Mouse (Mus musculus) heart, embryonic 16.5 days (tissue): ENCODE results near the gene Ccdc60. TPM values are rescaled to one million over a fixed set of nuclear protein-coding genes. Genes with fewer than 3 reads are reported as not detected.
A peak's percentile ranks its signal among the peaks of the same experiment; 100 is the strongest.

Experiments
- ATAC-seq: fragments of 200-750 bp; cut with Nextera tagmentation; replicated peaks from 2 replicates; pipeline ENCODE4 v1.8.0; 2017; ENCODE audit warnings: moderate number of reproducible peaks; ENCODE audit not compliant: insufficient read depth, low FRiP score; ENCODE audit errors: extremely low read depth
- H3K27ac ChIP-seq: fragments of 300-500 bp; sonication (generic); 2 replicates; pipeline ENCODE4 v1.5.1; 2014; ENCODE audit warnings: mild to moderate bottlenecking, low read length, control low read depth, moderate library complexity
- H3K27me3 ChIP-seq: fragments of 300-500 bp; sonication (generic); 2 replicates; pipeline ENCODE4 v1.6.1; 2014; ENCODE audit warnings: low read length, mixed read lengths; ENCODE audit not compliant: control insufficient read depth, insufficient read depth
- H3K36me3 ChIP-seq: fragments of 300-500 bp; sonication (generic); 2 replicates; pipeline ENCODE4 v1.6.1; 2014; ENCODE audit not compliant: control insufficient read depth, insufficient read depth
- H3K4me1 ChIP-seq: fragments of 300-500 bp; sonication (generic); 2 replicates; pipeline ENCODE4 v1.6.1; 2014; ENCODE audit warnings: low read length, mixed read lengths; ENCODE audit not compliant: control insufficient read depth, insufficient read depth
- H3K4me2 ChIP-seq: fragments of 300-500 bp; sonication (generic); 2 replicates; pipeline ENCODE4 v1.6.1; 2014; ENCODE audit warnings: low read depth, mild to moderate bottlenecking, control low read depth, low read length
- H3K4me3 ChIP-seq: fragments of 300-500 bp; sonication (generic); 2 replicates; pipeline ENCODE4 v1.5.1; 2014; ENCODE audit warnings: mild to moderate bottlenecking, control low read depth, low read length
- H3K9ac ChIP-seq: fragments of 300-500 bp; sonication (generic); 2 replicates; pipeline ENCODE4 v1.6.1; 2014; ENCODE audit warnings: low read length, control low read depth
- H3K9me3 ChIP-seq: fragments of 300-500 bp; sonication (generic); replicated peaks from 2 replicates; pipeline ENCODE4 v1.6.1; 2016; ENCODE audit warnings: low read length; ENCODE audit not compliant: control insufficient read depth
- WGBS: fragments of 180-500 bp; shearing (Covaris S2); extraction: QIAGEN DNeasy Blood & Tissue Kit; methylation state at CpG from one replicate; pipeline ENCODE4 v1.1.7; 2014; 5-methylcytosine and 5-hydroxymethylcytosine counted together
- polyA plus RNA-seq: library from polyadenylated mRNA; unstranded; fragments of >200 nt; fragmentation: Nextera tagmentation; extraction: Ambion mirVana; gene quantifications from 2 replicates; pipeline ENCODE4 v1.2.1, GENCODE M21; 2015

Ccdc60 gene
- polyA plus RNA-seq, 1 experiment from 2014 or later, result 0.35 TPM

DNA sequence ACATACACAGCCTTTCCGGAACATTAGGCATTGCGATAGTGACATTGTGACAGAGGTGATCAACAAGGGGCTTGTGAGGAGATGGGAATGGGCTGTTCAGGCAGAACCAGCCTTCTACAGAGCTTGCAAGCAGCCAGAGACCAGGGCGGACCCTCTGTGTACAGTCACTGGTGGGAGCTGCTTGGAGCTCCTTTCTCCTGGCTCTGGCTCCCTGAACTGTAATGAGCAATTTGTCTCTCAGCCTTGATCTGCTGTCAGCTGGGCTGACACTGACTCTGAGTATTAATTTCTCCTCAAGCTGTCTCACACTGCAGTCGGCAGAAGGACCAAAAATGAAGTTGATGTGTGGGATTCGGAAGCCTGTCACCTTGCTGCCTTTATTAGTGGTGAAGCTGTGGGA is 28.4 kb downstream of the Ccdc60 start:
- no peaks in the 10 kb centered on the region for H3K27me3 ChIP-seq
- H3K9ac ChIP-seq, result no peak overlapping the region
- WGBS, result 83% methylated on average over 5 of the region's 5 CpGs
- no peaks in the 10 kb centered on the region for H3K4me1 ChIP-seq
- no peak overlapping the region for H3K4me3 ChIP-seq
- peaks cover 3% of the 10 kb centered on the region; the same call in 1 of the 2 replicates for H3K9me3 ChIP-seq
- H3K36me3 ChIP-seq, result no peaks in the 10 kb centered on the region
- no peak overlapping the region for H3K4me2 ChIP-seq
- no peak for ATAC-seq
- no peak overlapping the region for H3K27ac ChIP-seq

DNA sequence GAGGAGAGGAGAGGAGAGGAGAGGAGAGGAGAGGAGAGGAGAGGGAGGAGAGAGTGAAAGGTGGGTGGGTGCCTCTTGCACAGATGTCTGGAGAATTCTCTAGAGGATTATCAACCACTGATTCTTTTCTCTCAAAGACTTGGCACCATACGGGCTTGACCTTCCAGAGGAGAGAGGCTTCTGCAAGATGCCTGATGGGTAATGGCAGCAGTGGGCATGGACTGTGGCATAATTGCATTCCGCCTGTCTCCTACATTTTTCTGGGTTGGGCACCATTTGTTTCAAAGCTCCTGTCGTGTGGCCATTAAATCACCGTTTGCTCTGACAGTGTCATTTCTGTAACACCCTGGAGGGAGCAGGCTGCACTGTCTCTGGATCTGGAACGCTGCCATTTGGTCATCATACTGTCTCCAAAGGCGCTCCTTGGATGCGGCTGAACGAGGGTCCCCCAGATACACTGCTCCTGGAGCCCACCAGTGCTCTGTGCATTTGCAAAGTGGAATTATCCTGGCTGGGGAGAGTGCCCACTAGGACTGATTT is 30.4 kb downstream of the Ccdc60 start:
- Histone ChIP-seq H3K27me3 (no peaks in the 10 kb centered on the region), H3K9ac (no peak overlapping the region), H3K4me3 (no peak overlapping the region), H3K9me3 (peaks cover 3% of the 10 kb centered on the region; the same call in 1 of the 2 replicates), H3K36me3 (no peaks in the 10 kb centered on the region), H3K4me2 (no peak overlapping the region), H3K27ac (no peak overlapping the region), H3K4me1 (no peaks in the 10 kb centered on the region)
- ATAC-seq, result no peak
- 52% methylated on average over 8 of the region's 8 CpGs for WGBS

DNA sequence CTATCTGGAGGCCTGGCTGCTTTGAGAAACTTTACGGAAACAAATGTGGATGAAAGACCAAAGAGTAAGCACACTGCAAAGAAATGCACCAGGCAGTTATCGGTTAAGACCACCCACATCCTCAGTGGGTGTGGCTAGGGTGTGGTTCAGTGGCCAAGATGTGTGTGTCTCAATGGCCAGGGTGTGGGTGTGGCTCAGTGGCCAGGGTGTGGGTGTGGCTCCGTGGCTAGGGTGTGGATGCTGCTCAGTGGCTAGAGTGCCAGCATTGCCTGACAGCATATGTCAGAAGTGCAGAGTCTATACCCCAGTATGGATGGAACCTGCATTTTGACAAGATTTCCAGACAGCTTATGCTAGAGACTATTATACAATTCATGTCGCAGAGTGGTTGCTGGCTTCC is 34.9 kb downstream of the Ccdc60 start:
- Histone ChIP-seq H3K4me2 (no peak overlapping the region), H3K9ac (no peak overlapping the region), H3K27me3 (no peaks in the 10 kb centered on the region), H3K4me1 (no peaks in the 10 kb centered on the region), H3K4me3 (no peak overlapping the region), H3K36me3 (no peaks in the 10 kb centered on the region), H3K27ac (no peak overlapping the region), H3K9me3 (no peaks in the 10 kb centered on the region)
- no peak for ATAC-seq
- 79% methylated on average over 4 of the region's 4 CpGs for WGBS

DNA sequence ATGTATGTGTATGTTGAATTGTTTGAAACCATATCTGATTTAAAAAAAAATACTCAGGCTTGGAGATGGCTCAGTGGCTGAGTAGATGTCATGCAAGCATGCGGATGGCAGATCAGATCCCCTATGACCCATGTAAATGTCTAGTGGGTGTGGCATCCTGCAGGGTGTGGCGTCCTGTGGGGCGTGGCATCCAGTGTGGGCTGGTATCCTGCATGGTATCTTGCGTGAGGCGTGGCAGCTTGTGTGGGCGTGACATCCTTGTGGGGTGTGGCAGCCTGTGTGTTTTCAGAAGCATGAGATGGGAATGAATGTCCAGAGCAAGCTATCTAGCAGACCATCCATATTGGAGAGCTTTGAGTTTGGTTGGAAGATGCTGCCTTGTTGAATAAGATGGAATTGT is 36.6 kb downstream of the Ccdc60 start:
- Histone ChIP-seq H3K36me3 (no peaks in the 10 kb centered on the region), H3K27ac (no peak overlapping the region), H3K27me3 (no peaks in the 10 kb centered on the region), H3K4me3 (no peak overlapping the region), H3K9me3 (no peaks in the 10 kb centered on the region), H3K4me2 (no peak overlapping the region), H3K9ac (no peak overlapping the region), H3K4me1 (no peaks in the 10 kb centered on the region)
- WGBS, result 76% methylated on average over 6 of the region's 6 CpGs
- no peak for ATAC-seq

DNA sequence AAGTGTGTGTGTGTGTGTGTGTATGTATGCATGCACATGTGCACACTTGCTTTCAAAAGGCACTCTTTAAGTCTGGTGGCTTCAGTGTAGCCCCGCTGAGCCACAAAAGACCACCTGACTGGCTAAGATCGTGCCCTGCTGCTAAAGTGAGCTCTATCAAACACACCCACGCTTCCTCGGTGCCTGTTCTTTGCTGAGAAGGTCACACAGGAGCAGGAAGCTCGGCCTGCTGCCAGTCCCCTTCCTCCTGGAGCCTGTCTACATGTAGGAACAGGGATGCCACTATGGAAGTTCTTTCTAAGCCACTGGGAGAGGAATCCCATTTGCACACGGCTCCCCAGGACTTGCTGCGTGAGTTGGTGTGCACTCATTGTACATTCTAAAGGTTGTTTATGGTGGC is 42.1 kb downstream of the Ccdc60 start:
- no peak overlapping the region for H3K4me2 ChIP-seq
- 66% methylated on average over 7 of the region's 7 CpGs for WGBS
- no peak overlapping the region for H3K4me3 ChIP-seq
- H3K36me3 ChIP-seq, result no peaks in the 10 kb centered on the region
- ATAC-seq, result no peak
- H3K9ac ChIP-seq, result no peak overlapping the region
- no peaks in the 10 kb centered on the region for H3K27me3 ChIP-seq
- no peak overlapping the region for H3K27ac ChIP-seq
- H3K4me1 ChIP-seq, result no peaks in the 10 kb centered on the region
- no peaks in the 10 kb centered on the region for H3K9me3 ChIP-seq

DNA sequence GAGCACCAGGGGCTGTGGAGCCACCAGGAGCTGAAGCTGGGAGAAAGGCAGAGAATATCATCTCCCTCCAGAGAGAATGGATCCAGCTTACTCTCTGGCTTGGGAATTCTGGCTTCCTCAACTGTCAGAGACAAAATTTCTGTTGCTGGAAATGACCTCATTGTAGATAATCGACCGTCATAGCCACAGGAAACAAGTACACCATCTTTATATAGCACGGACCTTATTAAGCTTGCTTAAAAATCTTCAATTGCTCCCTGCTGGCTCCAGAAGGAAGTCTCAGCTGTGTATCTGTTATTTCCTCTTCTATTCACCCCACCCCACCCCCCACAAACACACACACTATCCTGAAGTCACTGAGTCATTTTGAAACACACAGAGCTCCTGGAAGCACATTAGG is 44.3 kb downstream of the Ccdc60 start:
- Histone ChIP-seq H3K27me3 (no peaks in the 10 kb centered on the region), H3K9ac (no peak overlapping the region), H3K9me3 (no peaks in the 10 kb centered on the region), H3K27ac (peak overlapping the region; percentile 49; the same call in 1 of the 2 replicates), H3K4me2 (no peak overlapping the region), H3K4me1 (no peaks in the 10 kb centered on the region), H3K4me3 (no peak overlapping the region), H3K36me3 (no peaks in the 10 kb centered on the region)
- 26% methylated on average over 3 of the region's 3 CpGs for WGBS
- peak; percentile 23; the same call in 1 of the 2 replicates for ATAC-seq

DNA sequence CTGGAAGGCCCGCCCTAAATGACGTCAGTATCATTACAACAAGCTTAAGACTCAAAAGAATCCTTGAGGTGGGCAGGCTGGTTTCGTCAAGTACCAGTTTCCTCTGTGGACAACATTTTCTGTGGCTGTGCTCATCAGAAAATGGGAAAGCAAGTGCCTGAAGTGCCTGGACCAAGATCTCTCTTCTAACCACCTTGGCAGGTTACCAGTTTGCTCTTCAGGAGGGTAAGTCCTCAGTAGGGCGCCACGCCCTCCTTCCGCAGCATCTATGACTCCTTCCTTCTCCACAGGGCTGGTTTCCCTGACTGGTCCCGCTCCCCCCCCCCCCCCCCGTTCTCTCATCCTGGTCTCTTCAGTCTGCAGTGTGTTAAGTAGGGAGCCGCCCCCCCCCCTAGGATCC is 45.2 kb downstream of the Ccdc60 start:
- Histone ChIP-seq H3K27ac (no peak overlapping the region), H3K4me1 (no peaks in the 10 kb centered on the region), H3K9me3 (no peaks in the 10 kb centered on the region), H3K27me3 (no peaks in the 10 kb centered on the region), H3K4me2 (no peak overlapping the region), H3K9ac (no peak overlapping the region), H3K4me3 (no peak overlapping the region), H3K36me3 (no peaks in the 10 kb centered on the region)
- WGBS, result 73% methylated on average over 9 of the region's 9 CpGs
- no peak for ATAC-seq

DNA sequence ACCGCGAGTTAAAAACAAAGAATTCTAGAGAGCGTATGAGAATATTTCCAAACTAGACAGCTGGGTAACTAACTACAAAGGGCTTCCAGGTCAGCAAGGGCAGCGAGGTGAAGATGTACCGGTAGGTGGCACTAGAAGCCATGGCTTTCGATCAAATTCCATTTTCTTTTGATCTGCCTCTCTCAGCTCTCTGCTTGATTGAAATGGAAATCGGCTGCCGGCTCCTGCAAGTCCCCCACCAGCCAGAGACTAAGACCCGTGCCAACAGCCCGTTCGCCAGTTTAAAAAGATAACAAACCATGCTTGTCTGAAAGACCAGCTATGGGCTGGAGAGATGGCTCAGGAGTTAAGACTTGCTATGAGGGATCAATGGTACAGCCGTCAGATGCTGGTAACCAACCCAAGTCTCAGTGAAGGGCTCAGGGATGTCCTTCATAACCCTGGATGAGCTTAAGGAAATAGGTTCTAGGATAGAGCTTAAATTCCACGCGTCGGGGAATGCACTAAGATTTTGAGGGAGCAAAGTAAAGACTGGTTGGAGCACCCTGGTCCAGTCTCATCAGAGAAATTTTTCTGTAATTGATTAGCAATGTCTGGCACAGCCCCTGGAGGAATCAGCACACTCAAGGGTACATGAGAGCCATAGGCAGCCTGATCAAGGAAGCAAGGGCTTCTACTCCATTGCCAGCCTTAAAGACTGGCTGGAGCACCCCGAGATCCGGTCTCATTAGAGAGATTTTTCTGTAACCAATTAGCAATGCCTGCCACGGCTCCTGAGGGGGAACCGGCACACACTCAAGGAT is 56.7 kb downstream of the Ccdc60 start:
- no peaks in the 10 kb centered on the region for H3K9me3 ChIP-seq
- peak overlapping the region; percentile 8; the same call in 1 of the 2 replicates for H3K4me2 ChIP-seq
- no peak for ATAC-seq
- no peak overlapping the region for H3K9ac ChIP-seq
- H3K36me3 ChIP-seq, result no peaks in the 10 kb centered on the region
- no peak overlapping the region for H3K4me3 ChIP-seq
- H3K4me1 ChIP-seq, result no peaks in the 10 kb centered on the region
- 0 out of 2 replicates have a peak, but pooled peaks cover 3% of the 10 kb centered on the region for H3K27me3 ChIP-seq
- 23% methylated on average over 19 of the region's 19 CpGs for WGBS
- H3K27ac ChIP-seq, result no peak overlapping the region

DNA sequence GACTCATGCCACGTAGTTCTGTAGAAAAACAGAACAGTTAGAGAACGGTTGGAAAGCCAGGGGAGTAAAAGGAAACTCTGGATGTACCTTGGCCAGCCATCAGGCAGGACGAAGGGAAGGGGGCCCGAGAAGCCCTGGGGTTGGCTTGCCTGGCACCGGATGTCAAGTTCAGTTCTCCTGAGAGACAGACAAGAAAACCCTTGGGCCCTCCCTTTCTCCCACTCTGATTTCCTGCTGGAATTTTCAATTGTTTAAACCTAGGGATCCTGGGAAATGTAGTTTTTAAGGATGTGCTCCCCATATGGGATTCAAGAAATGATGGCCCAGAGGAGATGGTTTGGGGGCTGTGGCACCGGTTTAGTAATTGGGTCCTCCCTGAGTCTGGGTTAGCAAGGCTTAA is 60.4 kb downstream of the Ccdc60 start:
- Histone ChIP-seq H3K27me3 (0 out of 2 replicates have a peak, but pooled peaks cover 3% of the 10 kb centered on the region), H3K27ac (no peak overlapping the region), H3K9ac (no peak overlapping the region), H3K4me1 (no peaks in the 10 kb centered on the region), H3K36me3 (no peaks in the 10 kb centered on the region), H3K4me3 (no peak overlapping the region), H3K4me2 (no peak overlapping the region), H3K9me3 (no peaks in the 10 kb centered on the region)
- ATAC-seq, result no peak
- WGBS, result 70% methylated on average over 6 of the region's 6 CpGs
